Mouse (Mus musculus) NIH3T3 (cell line): ENCODE measurements around the gene Nav2.

ENCODE experiments used
- DNase-seq: peaks from one replicate; pipeline ENCODE4 v3.0.0-alpha.2; 2012; ENCODE audit warnings: low read depth

Gene Nav2

DNA sequence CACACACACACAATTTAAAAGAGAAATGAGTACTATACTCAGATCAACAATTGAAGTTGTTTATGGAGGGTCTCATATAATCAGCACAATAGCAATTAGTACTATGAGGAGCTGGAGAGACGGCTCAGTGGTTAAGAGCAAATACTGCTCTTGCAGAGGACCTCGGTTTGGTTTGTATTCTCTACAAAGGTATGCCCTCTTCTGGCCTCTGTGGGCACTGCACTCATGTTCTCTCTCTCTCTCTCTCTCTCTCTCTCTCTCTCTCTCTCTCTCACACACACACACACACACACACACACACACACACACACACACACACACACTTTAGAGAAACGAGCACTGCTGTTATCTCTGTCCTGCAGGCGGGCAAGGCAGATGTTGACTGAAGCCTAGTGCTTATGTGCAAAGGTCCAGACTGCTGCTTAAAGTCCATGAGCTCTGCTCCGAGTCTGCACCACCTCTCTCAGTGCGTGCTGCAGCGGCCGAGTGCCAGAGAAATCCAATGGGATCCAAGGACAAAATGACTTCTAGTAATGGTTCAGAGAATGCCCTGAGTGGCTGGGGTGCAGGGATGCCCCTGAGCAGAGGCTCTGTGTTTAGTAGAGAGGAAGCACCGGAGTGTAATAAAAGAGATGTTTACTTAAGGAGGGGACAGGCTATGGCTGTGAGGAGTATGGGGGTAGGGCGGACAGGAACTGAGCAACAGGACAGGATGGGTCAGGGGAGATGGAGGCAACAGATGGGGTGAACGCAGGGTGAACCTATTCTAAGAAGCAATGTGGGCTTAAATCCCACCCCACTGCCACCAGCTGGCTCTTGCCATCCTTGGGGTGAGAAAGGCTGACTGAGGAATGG lies 375.2 kb downstream of the Nav2 start:
- DNase-seq = no peak

- no peak for DNase-seq
Observed at GRCm38 (mm10) chr7:49288186-49288585, 379.7 kb downstream of the Nav2 start.

GRCm38 (mm10) chr7:49290308-49290707 lies 381.8 kb downstream of the Nav2 start:
- DNase-seq = no peak

DNA sequence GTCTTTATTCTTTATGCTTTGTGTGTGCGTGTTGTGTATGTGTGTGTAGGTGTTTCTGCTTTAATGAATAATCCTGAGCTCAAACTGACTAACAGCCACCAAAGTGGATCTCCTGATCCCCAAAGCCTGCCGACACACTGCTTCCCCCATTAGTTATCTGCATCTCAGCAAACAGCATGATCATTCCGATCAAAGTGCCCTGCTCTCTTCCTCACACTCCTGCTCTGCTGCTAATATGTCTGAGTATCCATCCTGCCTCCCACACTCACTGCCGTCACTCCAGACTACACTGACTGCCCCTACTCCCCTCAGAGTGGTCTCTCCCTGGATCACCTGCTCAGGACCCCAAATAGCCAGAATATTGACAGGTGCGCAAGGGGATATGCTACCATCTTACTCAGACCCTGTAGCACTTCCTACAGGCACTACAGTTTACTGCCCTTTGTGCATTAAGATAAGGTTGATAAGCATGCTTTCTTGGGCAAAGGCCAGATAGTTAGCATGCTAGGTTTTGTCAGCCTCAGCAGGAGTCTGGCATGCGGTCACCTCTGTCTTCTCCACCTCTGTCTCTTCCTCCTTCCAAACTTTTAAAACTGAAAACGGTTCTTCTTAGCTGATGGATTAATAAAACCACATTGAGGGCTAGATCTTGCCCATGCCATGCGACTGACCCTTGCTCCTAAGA lies 382.8 kb downstream of the Nav2 start:
- DNase-seq = no peak

DNA sequence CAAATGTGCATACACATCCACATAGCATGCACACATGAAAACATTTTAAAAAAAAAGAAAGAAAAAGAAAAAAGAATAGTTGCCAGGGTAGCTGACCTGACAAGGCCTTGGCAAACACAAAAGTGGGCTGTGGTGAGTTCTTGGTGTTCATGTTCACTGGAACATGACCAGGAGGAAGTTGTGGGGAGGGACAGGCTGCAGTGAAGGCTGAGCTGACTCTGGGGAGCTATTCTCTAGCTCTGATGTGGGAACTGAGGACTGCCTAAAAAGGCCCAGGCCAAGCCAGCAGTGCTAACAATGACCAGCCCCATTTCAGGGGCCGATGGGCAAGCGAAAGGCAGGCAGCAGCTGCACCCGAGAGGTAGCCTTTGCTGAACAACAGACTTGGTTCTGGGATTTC lies 388.6 kb downstream of the Nav2 start:
- DNase-seq = peak; percentile 58

- no peak for DNase-seq
Observed at GRCm38 (mm10) chr7:49298431-49298839, 389.9 kb downstream of the Nav2 start.

- no peak for DNase-seq
Observed at GRCm38 (mm10) chr7:49301487-49301886, 393.0 kb downstream of the Nav2 start.

DNA sequence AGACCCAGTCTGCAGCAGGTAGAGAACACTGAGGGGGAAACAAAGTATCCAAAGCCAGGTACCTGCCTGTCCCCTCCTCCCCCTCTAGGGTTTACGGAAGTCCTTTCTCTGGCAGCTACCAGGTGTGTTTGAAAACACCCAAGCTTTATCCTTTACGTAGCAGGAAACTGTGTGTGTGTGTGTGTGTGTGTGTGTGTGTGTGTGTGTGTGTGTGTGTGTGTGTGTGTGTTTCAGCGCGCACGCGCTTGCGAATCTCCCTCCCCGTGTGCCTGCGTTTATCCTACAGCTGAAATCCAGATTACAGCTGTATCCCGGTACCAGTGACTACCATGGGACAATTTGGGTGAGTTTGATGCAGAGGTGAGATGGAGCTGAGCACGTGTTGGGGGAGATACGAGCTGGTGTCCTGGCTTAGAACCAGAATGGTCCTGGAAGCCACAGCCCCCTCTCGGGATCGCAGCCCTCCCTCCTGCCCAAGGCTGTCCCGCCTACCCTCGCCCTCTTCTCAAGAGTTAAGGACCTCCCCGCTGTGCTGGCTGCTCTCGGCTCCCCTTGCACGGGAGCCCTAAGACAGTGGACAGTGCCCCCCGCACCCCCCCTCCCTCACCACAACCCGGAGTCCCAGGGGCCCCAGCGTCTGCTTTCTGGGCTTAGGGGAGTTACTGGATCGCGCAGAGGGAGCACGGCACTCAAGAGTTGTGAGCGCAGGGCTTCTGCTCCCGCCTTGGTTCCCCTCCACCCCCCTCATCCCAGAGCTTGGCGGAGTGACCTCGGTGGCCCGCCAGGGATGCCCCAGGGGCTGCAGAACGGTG lies 395.3 kb downstream of the Nav2 start:
- DNase-seq = no peak

DNA sequence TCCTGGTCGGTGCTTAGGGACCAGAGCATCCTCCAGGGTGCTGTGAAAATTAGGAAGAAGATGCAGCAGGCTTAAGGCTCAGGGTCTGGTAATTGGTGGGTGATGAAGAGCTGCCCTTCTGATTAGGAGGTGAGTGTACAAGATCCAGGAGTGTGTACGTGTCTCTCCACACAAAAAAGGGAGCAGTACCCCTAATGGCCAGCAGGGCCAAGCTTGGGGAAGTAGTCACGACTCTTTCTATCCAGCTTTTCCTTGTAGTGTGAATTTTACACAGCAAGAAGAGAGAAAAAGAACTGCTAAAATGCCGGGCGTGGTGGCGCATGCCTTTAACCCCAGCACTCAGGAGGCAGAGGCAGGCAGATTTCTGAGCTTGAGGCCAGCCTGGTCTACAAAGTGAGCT lies 399.2 kb downstream of the Nav2 start:
- no peak for DNase-seq

DNA sequence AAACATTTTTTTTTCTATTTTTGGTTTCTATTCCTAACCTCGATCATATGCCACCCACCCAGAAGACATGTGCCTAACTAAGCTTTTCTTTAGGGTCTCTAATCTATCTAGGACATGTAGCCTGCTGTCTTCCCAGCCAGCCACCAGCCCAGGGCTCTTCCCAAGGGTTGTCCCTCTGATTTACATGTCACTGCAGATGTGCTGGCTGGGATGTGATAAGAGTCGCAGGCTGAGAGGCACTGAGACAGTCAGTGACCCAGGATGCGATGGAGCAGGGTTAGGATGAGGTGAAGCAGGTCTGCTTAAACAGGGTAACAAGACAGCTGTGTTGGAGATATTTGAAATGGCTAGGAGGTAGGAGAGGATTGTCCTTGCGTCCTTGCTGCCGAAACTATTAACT lies 401.2 kb downstream of the Nav2 start:
- DNase-seq = no peak

GRCm38 (mm10) chr7:49313945-49314344 lies 405.4 kb downstream of the Nav2 start:
- DNase-seq = peak; percentile 79

GRCm38 (mm10) chr7:49315033-49315432 lies 406.5 kb downstream of the Nav2 start:
- DNase-seq = peak; percentile 41

GRCm38 (mm10) chr7:49316600-49316999 lies 408.1 kb downstream of the Nav2 start:
- peak; percentile 40 for DNase-seq

GRCm38 (mm10) chr7:49318183-49318897 lies 409.8 kb downstream of the Nav2 start:
- peak; percentile 78 for DNase-seq

DNA sequence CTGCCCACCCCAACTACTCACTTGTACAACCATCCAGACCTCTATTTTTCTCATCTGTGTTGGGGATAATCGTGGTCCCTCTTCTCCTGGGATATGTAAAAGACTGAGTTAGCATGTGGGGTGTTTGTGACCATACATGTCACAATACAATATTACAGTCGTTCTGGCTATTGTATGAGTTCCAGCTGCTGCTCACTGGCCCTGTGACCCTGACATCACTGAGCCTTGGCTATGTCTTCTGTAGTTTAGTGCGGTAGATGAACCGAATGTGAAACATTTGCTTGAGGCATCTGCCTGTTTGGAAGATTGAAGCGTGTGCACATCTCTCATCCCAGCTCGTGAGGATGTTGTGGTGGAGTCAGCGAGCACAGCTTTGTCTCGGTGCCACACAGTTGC lies 410.4 kb downstream of the Nav2 start:
- no peak for DNase-seq

- DNase-seq = no peak
Observed at GRCm38 (mm10) chr7:49319981-49320380, 411.5 kb downstream of the Nav2 start.

DNA sequence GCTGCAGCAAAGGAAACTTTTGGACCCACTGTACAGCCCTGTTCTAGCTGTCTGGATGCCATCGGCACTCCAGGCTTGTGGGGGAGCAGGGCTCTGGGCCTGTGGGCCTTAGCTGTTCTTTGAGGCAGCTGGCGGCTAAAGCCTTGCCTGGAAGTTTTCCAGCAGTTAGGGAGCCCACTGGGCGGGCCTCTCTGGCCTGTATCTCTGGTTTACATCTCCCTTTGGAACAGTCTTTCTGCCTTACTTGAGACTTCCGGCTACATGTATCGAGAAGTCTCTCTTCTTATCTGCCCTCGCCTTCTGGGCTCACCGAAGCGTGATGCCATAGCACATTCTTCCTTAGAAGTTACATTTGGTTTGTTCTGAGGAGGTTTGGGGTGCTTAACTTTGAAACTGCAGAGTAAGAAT lies 412.6 kb downstream of the Nav2 start:
- DNase-seq = peak; percentile 46

GRCm38 (mm10) chr7:49322179-49322578 lies 413.7 kb downstream of the Nav2 start:
- no peak for DNase-seq

DNA sequence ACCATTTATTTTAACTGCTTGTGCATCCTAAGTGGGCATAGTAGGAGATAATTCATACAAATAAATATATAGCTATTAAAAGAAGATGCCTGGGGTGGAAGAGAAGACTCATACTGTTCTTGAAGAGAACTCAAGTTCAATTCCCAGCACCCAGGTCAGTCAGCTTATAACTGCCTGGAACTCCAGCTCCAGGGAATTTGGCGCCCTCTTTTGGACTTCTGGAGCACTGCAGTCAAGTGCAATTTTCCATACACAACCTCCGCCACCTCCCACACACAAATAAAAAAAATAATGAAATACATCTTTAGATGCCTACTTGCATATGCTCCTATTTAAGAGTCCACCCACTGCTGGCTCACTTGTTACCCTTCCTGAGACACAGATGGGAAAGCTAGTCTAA lies 416.1 kb downstream of the Nav2 start:
- DNase-seq = no peak

- DNase-seq = no peak
Observed at GRCm38 (mm10) chr7:49326136-49326722, 417.7 kb downstream of the Nav2 start.

DNA sequence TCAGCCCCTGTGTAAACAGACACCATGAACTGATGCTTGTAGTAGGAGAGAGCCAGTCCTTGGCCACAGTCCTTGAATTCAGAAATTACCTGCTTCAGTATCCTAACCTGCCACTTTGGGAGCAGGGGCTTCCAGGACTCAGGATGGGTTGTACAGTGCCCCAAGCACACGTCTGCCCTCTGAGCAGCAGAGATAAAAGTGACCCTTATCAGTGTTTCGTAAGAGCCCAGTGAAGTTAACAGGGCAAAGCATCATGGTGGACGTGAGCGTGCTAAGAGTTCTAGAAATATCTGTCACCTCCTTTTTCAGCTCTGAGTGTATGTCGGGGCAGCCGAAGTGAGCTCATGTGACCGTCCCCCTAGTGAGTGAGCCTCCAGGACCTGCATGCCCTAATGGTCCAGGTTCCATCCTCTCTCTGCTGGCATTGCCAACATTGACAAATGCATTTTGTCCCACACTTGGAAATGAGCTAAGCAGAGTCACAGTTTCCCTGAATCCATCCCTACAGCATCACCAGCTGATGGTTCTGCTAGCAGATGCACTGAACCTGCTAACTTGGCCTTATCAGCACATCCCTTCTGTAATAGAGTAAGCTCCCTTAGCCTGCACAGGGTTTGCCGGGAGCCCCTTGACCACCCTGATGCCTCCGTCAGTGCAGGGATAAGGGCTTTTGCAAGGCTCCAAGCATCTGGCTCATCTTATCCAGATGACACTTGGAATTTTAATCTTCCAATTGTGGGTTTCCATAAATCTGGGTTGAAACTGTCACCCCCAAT lies 418.6 kb downstream of the Nav2 start:
- DNase-seq = no peak
